Mouse (Mus musculus) cerebellum, adult 8-10 months (tissue): Measurements from ENCODE around the gene Antxrl.

Source experiments
- DNase-seq: peaks from one replicate; pipeline ENCODE4 v3.0.0; 2022

Gene Antxrl

GRCm38 (mm10) chr14:34052516-34052915 lies at the start of gene Antxrl:
Gene Antxrl, plus strand, starts transcription at chr14:34052707.
- DNase-seq: no peak

GRCm38 (mm10) chr14:34015063-34015462 lies 37.4 kb upstream of the Antxrl start, which contains the start of gene Gm30083:
Gene Gm30083, minus strand, starts transcription at chr14:34015182.
- no peak for DNase-seq

- DNase-seq: no peak
These were observed 36.1 kb upstream of the Antxrl start, which contains the start of gene Gm5460 for GRCm38 (mm10) chr14:34016381-34016780. Gene Gm5460, plus strand, starts transcription at chr14:34016758.

- no peak for DNase-seq
These were observed 35.6 kb upstream of the Antxrl start for GRCm38 (mm10) chr14:34016938-34017337.

GRCm38 (mm10) chr14:34026710-34027109 lies 25.8 kb upstream of the Antxrl start:
- no peak for DNase-seq

GRCm38 (mm10) chr14:34033841-34034610 lies 18.5 kb upstream of the Antxrl start:
- no peak for DNase-seq

GRCm38 (mm10) chr14:34041241-34041640 lies 11.3 kb upstream of the Antxrl start:
- no peak for DNase-seq

GRCm38 (mm10) chr14:34043341-34043740 lies 9.2 kb upstream of the Antxrl start:
- DNase-seq: no peak

- DNase-seq: no peak
These were observed 2.3 kb upstream of the Antxrl start for GRCm38 (mm10) chr14:34050101-34050779.

- DNase-seq: no peak
These were observed 19.2 kb downstream of the Antxrl start for GRCm38 (mm10) chr14:34071665-34072064.

GRCm38 (mm10) chr14:34075346-34075745 lies 22.8 kb downstream of the Antxrl start:
- DNase-seq: no peak

GRCm38 (mm10) chr14:34077222-34077621 lies 24.7 kb downstream of the Antxrl start:
- DNase-seq: no peak

GRCm38 (mm10) chr14:34078293-34078692 lies 25.8 kb downstream of the Antxrl start:
- DNase-seq: no peak

- DNase-seq: peak; percentile 64
These were observed 28.0 kb downstream of the Antxrl start for GRCm38 (mm10) chr14:34080321-34080997.

GRCm38 (mm10) chr14:34085731-34086130 lies 33.2 kb downstream of the Antxrl start, which contains the start of gene Anxa8:
Gene Anxa8, plus strand, starts transcription at chr14:34085981.
- DNase-seq: no peak

GRCm38 (mm10) chr14:34086806-34087205 lies 34.3 kb downstream of the Antxrl start:
- no peak for DNase-seq

GRCm38 (mm10) chr14:34087856-34088398 lies 35.4 kb downstream of the Antxrl start:
- DNase-seq: no peak

GRCm38 (mm10) chr14:34089796-34090195 lies 37.3 kb downstream of the Antxrl start:
- no peak for DNase-seq

- DNase-seq: no peak
These were observed 39.0 kb downstream of the Antxrl start for GRCm38 (mm10) chr14:34091475-34091874.

- DNase-seq: no peak
These were observed 40.3 kb downstream of the Antxrl start for GRCm38 (mm10) chr14:34092856-34093255.

GRCm38 (mm10) chr14:34096161-34096560 lies 43.7 kb downstream of the Antxrl start:
- no peak for DNase-seq

- no peak for DNase-seq
These were observed 50.1 kb downstream of the Antxrl start, which contains the start of gene A630023A22Rik for GRCm38 (mm10) chr14:34102601-34103000. Gene A630023A22Rik, minus strand, starts transcription at chr14:34102754.

- no peak for DNase-seq
These were observed 51.3 kb downstream of the Antxrl start for GRCm38 (mm10) chr14:34103855-34104254.
